Mouse (Mus musculus) liver, embryonic 14.5 days (tissue): Measurements from ENCODE around the gene Gpr89.

Source experiments
- CTCF ChIP-seq: IDR thresholded peaks from 2 replicates; pipeline ENCODE4 v1.5.1; 2016; ENCODE audit warnings: antibody characterized with exemption, low read depth, control low read depth
- EP300 ChIP-seq: IDR thresholded peaks from 2 replicates; pipeline ENCODE4 v1.6.1; 2016; ENCODE audit warnings: antibody characterized with exemption, low read depth

GRCm38 (mm10) chr3:96871070-96871469 is 34.1 kb downstream of the Gpr89 start:
- TF ChIP-seq CTCF (no peak), EP300 (no peak)
